11 mouse cellular contexts compared by ENCODE assay signal in the genomic region with DNA sequence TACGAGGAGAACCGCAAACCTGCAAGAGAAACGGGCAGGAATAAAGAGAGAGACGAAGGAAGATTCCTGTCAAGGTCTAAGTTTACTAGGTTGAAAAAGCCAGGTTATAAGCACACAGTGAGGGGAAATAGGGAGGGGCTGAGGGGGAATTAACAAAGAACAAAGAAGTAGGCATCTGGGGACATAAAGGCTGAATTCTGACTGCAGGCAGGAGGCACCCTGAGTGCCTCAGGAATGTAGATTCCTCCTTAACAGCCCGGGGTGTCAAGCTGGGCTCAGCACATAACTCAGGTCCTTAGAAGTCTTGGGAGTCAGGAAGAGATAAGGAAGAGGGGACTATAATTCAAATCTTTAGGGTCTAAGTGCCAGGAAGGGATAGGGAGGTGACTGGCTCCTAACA. TPM values are rescaled to one million over a fixed set of nuclear protein-coding genes. Genes with fewer than 3 reads are reported as not detected.
"Had no signal": no experiment of that assay in that cellular context is flagged by ENCODE, and none has a peak within 500 bp of the region (broad histone marks: within the 10 kb centered on the region; RNA-seq: fewer than 3 reads in every experiment).

No protein-coding gene starts in this region.

RNA-seq across cellular contexts. Expression of gene Spaca1, which starts 37.3 kb away (rescaled TPM):
- total RNA-seq: forebrain, postnatal 0 days; gastrocnemius, adult 2 months; gastrocnemius, adult 8-10 months; gastrocnemius, postnatal 14 days; gastrocnemius, postnatal 25 days; gastrocnemius, postnatal 36 days; heart, adult 18-20 months; heart, adult 2 months; heart, adult 8-10 months had no signal
- polyA plus RNA-seq: cortical plate, adult 2 months; erythroblast, embryonic 14.5 days had no signal
